Mouse (Mus musculus) limb, embryonic 15.5 days (tissue): ENCODE results near the gene Urad. TPM values are rescaled to one million over a fixed set of nuclear protein-coding genes. Genes with fewer than 3 reads are reported as not detected.
A peak's percentile ranks its signal among the peaks of the same experiment; 100 is the strongest.

Experiments
- ATAC-seq: fragments of 200-750 bp; cut with Nextera tagmentation; 2 replicates; pipeline ENCODE4 v1.8.0; 2017; ENCODE audit warnings: low read depth, moderate TSS enrichment; ENCODE audit not compliant: insufficient number of reproducible peaks, low FRiP score, low TSS enrichment
- H3K27ac ChIP-seq: fragments of 300-500 bp; sonication (generic); 2 replicates; pipeline ENCODE4 v1.5.1; 2015; ENCODE audit warnings: moderate library complexity, mild to moderate bottlenecking, inconsistent platforms
- H3K27me3 ChIP-seq: fragments of 300-500 bp; sonication (generic); 2 replicates; pipeline ENCODE4 v1.6.1; 2015; ENCODE audit warnings: inconsistent platforms
- H3K36me3 ChIP-seq: fragments of 300-500 bp; sonication (generic); 2 replicates; pipeline ENCODE4 v1.6.1; 2015; ENCODE audit warnings: inconsistent platforms
- H3K4me1 ChIP-seq: fragments of 300-500 bp; sonication (generic); 2 replicates; pipeline ENCODE4 v1.6.1; 2015; ENCODE audit warnings: inconsistent platforms
- H3K4me2 ChIP-seq: fragments of 300-500 bp; sonication (generic); 2 replicates; pipeline ENCODE4 v1.6.1; 2015; ENCODE audit warnings: mild to moderate bottlenecking, inconsistent platforms
- H3K4me3 ChIP-seq: fragments of 300-500 bp; sonication (generic); 2 replicates; pipeline ENCODE4 v1.5.1; 2015; ENCODE audit warnings: mild to moderate bottlenecking, inconsistent platforms
- H3K9ac ChIP-seq: fragments of 300-500 bp; sonication (generic); 2 replicates; pipeline ENCODE4 v1.6.1; 2015; ENCODE audit warnings: inconsistent platforms
- H3K9me3 ChIP-seq: fragments of 300-500 bp; sonication (generic); 2 replicates; pipeline ENCODE4 v1.6.1; 2016; ENCODE audit warnings: inconsistent platforms
- WGBS: fragments of 180-500 bp; shearing (Covaris S2); methylation state at CpG from one replicate; pipeline ENCODE4 v1.1.7; 2015; 5-methylcytosine and 5-hydroxymethylcytosine counted together
- microRNA-seq: library from miRNA; unstranded; fragments of <30 nt; microRNA quantifications from one replicate; pipeline ENCODE4, GENCODE M21; 2016
- polyA plus RNA-seq: library from polyadenylated mRNA; unstranded; fragments of >200 nt; fragmentation: Nextera tagmentation; extraction: Ambion mirVana; gene quantifications from 2 replicates; pipeline ENCODE4 v1.2.1, GENCODE M21; 2015

Urad gene
- polyA plus RNA-seq, 1 experiment from 2014 or later, result not detected

DNA sequence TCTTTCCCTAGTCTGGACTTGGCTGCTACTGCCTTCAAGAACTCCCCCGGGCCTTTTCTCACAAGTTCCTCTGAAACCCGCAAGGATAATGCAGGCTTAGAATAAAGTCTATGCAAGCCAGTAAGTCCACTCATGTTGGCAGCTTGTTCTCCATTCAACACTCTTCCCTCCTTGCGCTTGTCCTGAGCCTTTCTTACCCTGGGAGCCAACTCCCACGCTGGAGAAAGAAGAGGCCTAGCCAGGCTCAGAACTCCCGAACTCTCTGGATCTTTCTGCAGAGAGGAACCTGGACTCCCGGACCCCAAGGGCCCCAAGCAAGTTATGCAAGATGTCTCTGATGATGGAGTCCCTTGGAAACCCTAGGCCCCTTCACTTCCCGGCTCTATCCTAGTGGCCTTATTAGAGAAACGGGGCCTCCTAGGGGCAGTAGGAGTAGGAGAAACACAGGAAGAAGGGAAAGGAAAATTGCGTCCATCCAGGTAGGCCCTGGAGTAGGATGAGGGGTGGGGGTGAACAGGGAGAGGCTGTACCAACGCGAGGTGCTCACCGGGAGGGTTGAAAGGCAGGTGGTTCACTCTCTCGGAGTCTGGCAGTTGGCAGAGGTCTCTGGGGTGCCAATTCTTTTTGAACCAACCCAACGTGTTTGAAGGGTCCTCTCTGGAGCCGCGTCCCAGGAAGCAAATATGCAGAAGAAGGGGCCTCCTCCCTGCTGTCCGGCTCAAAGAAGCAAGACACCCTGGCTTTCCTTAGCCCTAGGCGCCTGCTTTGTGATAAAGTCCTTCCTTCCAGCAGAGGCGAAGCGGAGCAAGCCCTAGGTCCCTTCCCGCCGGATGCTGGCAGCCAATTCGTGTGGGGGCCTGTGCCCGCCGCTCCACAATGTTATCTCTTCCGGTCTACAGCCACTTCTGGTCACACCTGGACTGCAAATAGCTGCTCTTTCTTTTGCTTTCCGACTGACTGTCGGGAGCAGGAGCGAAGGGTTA, 51.3 kb downstream of the Urad start:
- no peaks in the 10 kb centered on the region for H3K36me3 ChIP-seq
- no peak overlapping the region for H3K27ac ChIP-seq
- H3K9ac ChIP-seq, result no peak overlapping the region
- H3K27me3 ChIP-seq, result peaks cover 93% of the 10 kb centered on the region
- no peak overlapping the region for H3K4me2 ChIP-seq
- WGBS, result 3% methylated on average over 29 of the region's 29 CpGs
- H3K9me3 ChIP-seq, result no peaks in the 10 kb centered on the region
- peaks cover 10% of the 10 kb centered on the region for H3K4me1 ChIP-seq
- no peak overlapping the region for H3K4me3 ChIP-seq
- no peak for ATAC-seq

DNA sequence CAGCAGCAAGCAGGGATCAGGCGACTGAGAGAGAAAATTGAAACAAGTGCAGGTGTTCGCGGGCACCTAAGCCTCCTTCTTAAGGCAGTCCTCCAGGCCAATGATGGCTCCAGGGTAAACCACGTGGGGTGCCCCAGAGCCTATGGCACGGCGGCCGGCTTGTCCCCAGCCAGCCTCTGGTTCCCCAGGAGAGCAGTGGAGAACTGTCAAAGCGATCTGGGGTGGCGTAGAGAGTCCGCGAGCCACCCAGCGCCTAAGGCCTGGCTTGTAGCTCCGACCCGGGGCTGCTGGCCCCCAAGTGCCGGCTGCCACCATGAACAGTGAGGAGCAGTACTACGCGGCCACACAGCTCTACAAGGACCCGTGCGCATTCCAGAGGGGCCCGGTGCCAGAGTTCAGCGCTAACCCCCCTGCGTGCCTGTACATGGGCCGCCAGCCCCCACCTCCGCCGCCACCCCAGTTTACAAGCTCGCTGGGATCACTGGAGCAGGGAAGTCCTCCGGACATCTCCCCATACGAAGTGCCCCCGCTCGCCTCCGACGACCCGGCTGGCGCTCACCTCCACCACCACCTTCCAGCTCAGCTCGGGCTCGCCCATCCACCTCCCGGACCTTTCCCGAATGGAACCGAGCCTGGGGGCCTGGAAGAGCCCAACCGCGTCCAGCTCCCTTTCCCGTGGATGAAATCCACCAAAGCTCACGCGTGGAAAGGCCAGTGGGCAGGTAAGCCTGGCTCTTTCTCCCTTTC, 52.1 kb downstream of the Urad start, which contains the start of gene Pdx1:
TSS of gene Pdx1 (plus strand) at position 34 of the 747 bp plus-strand sequence.
- peaks cover 10% of the 10 kb centered on the region for H3K4me1 ChIP-seq
- no peak for ATAC-seq
- no peak within 1 kb of the TSS for H3K27ac ChIP-seq
- H3K36me3 ChIP-seq, result no peaks in the 10 kb centered on the region
- H3K4me2 ChIP-seq, result no peak within 1 kb of the TSS
- 2% methylated on average over 43 of the region's 44 CpGs for WGBS
- H3K9ac ChIP-seq, result no peak within 1 kb of the TSS
- no peaks in the 10 kb centered on the region for H3K9me3 ChIP-seq
- H3K27me3 ChIP-seq, result peaks cover 93% of the 10 kb centered on the region
- peak within 1 kb of the TSS; percentile 1; the same call in 1 of the 2 replicates for H3K4me3 ChIP-seq

- 6% methylated on average over 6 of the region's 6 CpGs for WGBS
- no peak for ATAC-seq
- peaks cover 90% of the 10 kb centered on the region for H3K27me3 ChIP-seq
- no peaks in the 10 kb centered on the region for H3K9me3 ChIP-seq
- H3K36me3 ChIP-seq, result no peaks in the 10 kb centered on the region
- no peak overlapping the region for H3K27ac ChIP-seq
- H3K9ac ChIP-seq, result no peak overlapping the region
- no peak overlapping the region for H3K4me3 ChIP-seq
- H3K4me1 ChIP-seq, result peaks cover 7% of the 10 kb centered on the region
- no peak overlapping the region for H3K4me2 ChIP-seq
These were observed 52.9 kb downstream of the Urad start for GRCm38 (mm10) chr5:147269371-147269770.

DNA sequence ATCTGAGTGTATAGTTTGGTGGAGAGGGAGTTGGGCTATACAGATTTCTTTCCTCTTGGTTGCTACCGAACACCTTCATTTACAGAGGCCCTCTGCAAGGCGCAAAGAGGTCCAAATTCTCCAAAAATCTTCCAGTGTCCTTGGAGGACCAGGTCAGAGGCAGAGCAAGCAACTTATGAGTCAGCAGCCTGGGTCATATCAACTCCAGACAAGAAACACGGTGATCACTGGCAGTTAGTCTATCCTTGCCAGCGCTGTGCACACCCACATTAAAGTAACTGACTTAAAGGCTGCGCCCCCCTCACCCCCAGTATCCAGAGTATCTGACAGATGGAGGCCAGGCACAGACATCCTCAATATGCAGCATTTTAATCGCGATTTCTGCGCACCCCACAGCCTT, 53.5 kb downstream of the Urad start:
- WGBS, result 2% methylated on average over 8 of the region's 8 CpGs
- ATAC-seq, result no peak
- Histone ChIP-seq H3K9me3 (no peaks in the 10 kb centered on the region), H3K4me3 (no peak overlapping the region), H3K4me1 (peaks cover 7% of the 10 kb centered on the region), H3K27me3 (peaks cover 92% of the 10 kb centered on the region), H3K27ac (no peak overlapping the region), H3K36me3 (no peaks in the 10 kb centered on the region), H3K4me2 (no peak overlapping the region), H3K9ac (no peak overlapping the region)

GRCm38 (mm10) chr5:147267434-147267833, 54.8 kb downstream of the Urad start:
- WGBS, result 4% methylated on average over 6 of the region's 6 CpGs
- H3K4me1 ChIP-seq, result peaks cover 7% of the 10 kb centered on the region

More at GRCm38 (mm10) chr5:147267434-147267833, 54.8 kb downstream of the Urad start:
- Histone ChIP-seq H3K9me3 (no peaks in the 10 kb centered on the region), H3K4me3 (no peak overlapping the region), H3K9ac (no peak overlapping the region), H3K27ac (no peak overlapping the region), H3K4me2 (no peak overlapping the region), H3K36me3 (no peaks in the 10 kb centered on the region), H3K27me3 (peaks cover 94% of the 10 kb centered on the region)
- no peak for ATAC-seq

Small RNAs within 50 kb of the gene (microRNA-seq; reads per million reads assigned to microRNA genes)
- not detected for gene Mir7k

Other genes starting within 250 kb of the Urad start
- gene Lnx2, start 245.9 kb downstream of the Urad start, polyA plus RNA-seq, result 14.2 and 15.7 TPM in 2 replicates
- 135 and 145 TPM in 2 replicates for gene Polr1d, start 245.4 kb downstream of the Urad start, polyA plus RNA-seq
- not detected in 2 replicates for gene Gsx1, start 133.7 kb downstream of the Urad start, polyA plus RNA-seq
- not detected in 2 replicates for gene Pdx1, start 52.5 kb downstream of the Urad start, polyA plus RNA-seq
- gene Cdx2, start 15.2 kb downstream of the Urad start, polyA plus RNA-seq, result not detected in 2 replicates
- gene Flt3, start 78.0 kb upstream of the Urad start, polyA plus RNA-seq, result 0.14 and 0.27 TPM in 2 replicates
- gene Pan3, start 107.7 kb upstream of the Urad start, polyA plus RNA-seq, result 60.0 and 70.8 TPM in 2 replicates